Mouse (Mus musculus) right cerebral cortex, postnatal 36 days (tissue): ENCODE measurements around the gene Hspb11.

Source experiments
- DNase-seq, 2 experiments: peaks; one replicate each; pipeline ENCODE4 v3.0.0; 2022; ENCODE audit warnings: low spot score in 2 of 2, mixed read lengths in 1 of 2

The Hspb11 gene

GRCm38 (mm10) chr4:107253125-107254091 lies at the start of gene Hspb11, which contains the start of gene Lrrc42:
TSS of gene Hspb11 (plus strand) at chr4:107253593.
TSS of gene Lrrc42 (minus strand) at chr4:107253532.
- peak; percentile 90 to 93 for DNase-seq

GRCm38 (mm10) chr4:107207016-107207415 lies 46.4 kb upstream of the Hspb11 start:
- DNase-seq, result no peak

GRCm38 (mm10) chr4:107208880-107209279 lies 44.5 kb upstream of the Hspb11 start, which contains the start of gene Ldlrad1:
TSS of gene Ldlrad1 (plus strand) at chr4:107209180.
- DNase-seq, result no peak

- DNase-seq, result no peak
Observed at GRCm38 (mm10) chr4:107210483-107211097, 42.8 kb upstream of the Hspb11 start.

GRCm38 (mm10) chr4:107211465-107211864 lies 41.9 kb upstream of the Hspb11 start:
- peak in 1 of 2 experiments; percentile 16 for DNase-seq

GRCm38 (mm10) chr4:107211936-107212335 lies 41.5 kb upstream of the Hspb11 start:
- DNase-seq, result no peak

- DNase-seq, result no peak
Observed at GRCm38 (mm10) chr4:107213279-107214011, 39.9 kb upstream of the Hspb11 start.

GRCm38 (mm10) chr4:107217574-107217973 lies 35.8 kb upstream of the Hspb11 start:
- no peak for DNase-seq

GRCm38 (mm10) chr4:107221524-107221923 lies 31.9 kb upstream of the Hspb11 start:
- no peak for DNase-seq

GRCm38 (mm10) chr4:107223225-107224204 lies 29.9 kb upstream of the Hspb11 start:
- DNase-seq, result no peak

- DNase-seq, result no peak
Observed at GRCm38 (mm10) chr4:107226313-107226712, 27.1 kb upstream of the Hspb11 start.

GRCm38 (mm10) chr4:107232219-107232618 lies 21.2 kb upstream of the Hspb11 start:
- DNase-seq, result no peak

GRCm38 (mm10) chr4:107238253-107238652 lies 15.1 kb upstream of the Hspb11 start:
- DNase-seq, result no peak

- no peak for DNase-seq
Observed at GRCm38 (mm10) chr4:107240196-107240595, 13.2 kb upstream of the Hspb11 start.

- no peak for DNase-seq
Observed at GRCm38 (mm10) chr4:107243365-107244333, 9.7 kb upstream of the Hspb11 start.

GRCm38 (mm10) chr4:107245368-107245767 lies 8.0 kb upstream of the Hspb11 start:
- DNase-seq, result no peak

- DNase-seq, result no peak
Observed at GRCm38 (mm10) chr4:107246040-107246439, 7.4 kb upstream of the Hspb11 start.

GRCm38 (mm10) chr4:107247110-107247509 lies 6.3 kb upstream of the Hspb11 start:
- no peak for DNase-seq

GRCm38 (mm10) chr4:107248061-107248460 lies 5.3 kb upstream of the Hspb11 start:
- DNase-seq, result no peak

- DNase-seq, result no peak
Observed at GRCm38 (mm10) chr4:107249471-107249870, 3.9 kb upstream of the Hspb11 start.
